ENCODE assay signal across 46 mouse cellular contexts in genomic region chr17:86942112-86942511, GRCm38 (mm10). TPM values are rescaled to one million over a fixed set of nuclear protein-coding genes. Genes with fewer than 3 reads are reported as not detected.
"Had no signal": no experiment of that assay in that cellular context is flagged by ENCODE, and none has a peak within 500 bp of the region (broad histone marks: within the 10 kb centered on the region; RNA-seq: fewer than 3 reads in every experiment).

No protein-coding gene starts in this region.

- DNase-seq: left cerebral cortex, postnatal 4 days; liver; liver, embryonic 13.5 days; liver, postnatal 0 days; lung, adult 18-20 months; lung, adult 2 months; lung, embryonic 14.5 days; lung, postnatal 10 days; lung, postnatal 14 days; lung, postnatal 36 days; lung, postnatal 4 days; midbrain, embryonic 14.5 days had no signal

- H3K36me3 ChIP-seq: limb, embryonic 10.5 days; limb, embryonic 12.5 days; limb, embryonic 13.5 days; limb, embryonic 15.5 days; liver, embryonic 12.5 days; liver, embryonic 13.5 days; liver, embryonic 15.5 days; lung, embryonic 15.5 days; midbrain, embryonic 10.5 days; midbrain, embryonic 12.5 days; midbrain, embryonic 13.5 days; midbrain, embryonic 15.5 days; neural tube, embryonic 12.5 days had no signal

- H3K27me3 ChIP-seq: limb, embryonic 13.5 days; limb, embryonic 15.5 days; lung, embryonic 15.5 days; midbrain, embryonic 13.5 days; midbrain, embryonic 15.5 days; neural tube, embryonic 12.5 days had no signal

- H3K4me3 ChIP-seq: limb, embryonic 10.5 days; limb, embryonic 12.5 days; limb, embryonic 13.5 days; limb, embryonic 15.5 days; liver, embryonic 12.5 days; liver, embryonic 13.5 days; liver, embryonic 15.5 days; lung, embryonic 15.5 days; megakaryocyte, embryonic 14.5 days; midbrain, embryonic 10.5 days; midbrain, embryonic 12.5 days; midbrain, embryonic 13.5 days; midbrain, embryonic 15.5 days; neural tube, embryonic 12.5 days had no signal

- H3K9me3 ChIP-seq: limb, embryonic 10.5 days; limb, embryonic 13.5 days; limb, embryonic 15.5 days; liver, embryonic 12.5 days; liver, embryonic 13.5 days; liver, embryonic 15.5 days; lung, embryonic 15.5 days; megakaryocyte, embryonic 14.5 days; midbrain, embryonic 10.5 days; midbrain, embryonic 12.5 days; midbrain, embryonic 13.5 days; midbrain, embryonic 15.5 days; neural tube, embryonic 12.5 days had no signal

- H3K4me1 ChIP-seq: liver, embryonic 15.5 days had no signal

- H3K9ac ChIP-seq: limb, embryonic 12.5 days; limb, embryonic 13.5 days; limb, embryonic 15.5 days; liver, embryonic 12.5 days; liver, embryonic 13.5 days; liver, embryonic 14.5 days; liver, embryonic 15.5 days; liver, postnatal 0 days; lung, embryonic 14.5 days; lung, embryonic 15.5 days; midbrain, embryonic 12.5 days; midbrain, embryonic 13.5 days; midbrain, embryonic 15.5 days; neural tube, embryonic 12.5 days had no signal

- ATAC-seq: liver, embryonic 12.5 days; liver, postnatal 0 days; lung, postnatal 0 days; midbrain, embryonic 13.5 days; midbrain, embryonic 15.5 days; midbrain, embryonic 16.5 days had no signal

- H3K4me2 ChIP-seq: limb, embryonic 12.5 days; limb, embryonic 13.5 days; limb, embryonic 15.5 days; liver, embryonic 11.5 days; liver, embryonic 12.5 days; liver, embryonic 13.5 days; liver, embryonic 15.5 days; lung, embryonic 14.5 days; lung, embryonic 15.5 days; midbrain, embryonic 11.5 days; midbrain, embryonic 12.5 days; midbrain, embryonic 13.5 days; midbrain, embryonic 15.5 days; neural tube, embryonic 12.5 days had no signal

- H3K27ac ChIP-seq: limb, embryonic 12.5 days; limb, embryonic 13.5 days; limb, embryonic 15.5 days; liver, embryonic 12.5 days; liver, embryonic 13.5 days; liver, embryonic 14.5 days; liver, embryonic 15.5 days; lung, embryonic 15.5 days; macrophage; midbrain, embryonic 10.5 days; midbrain, embryonic 12.5 days; midbrain, embryonic 13.5 days; midbrain, embryonic 15.5 days; neural tube, embryonic 12.5 days had no signal

RNA-seq across cellular contexts. Expression of gene Atp6v1e2, which starts 5.6 kb away (rescaled TPM):
- total RNA-seq: left cerebral cortex, postnatal 10 days; left cerebral cortex, postnatal 14 days; left cerebral cortex, postnatal 36 days; left cerebral cortex, postnatal 4 days; liver, adult 2 months; megakaryocyte progenitor cell, adult 5-6 weeks; megakaryocyte, adult 5-6 weeks; megakaryocyte-erythroid progenitor cell, adult 5-6 weeks; midbrain, postnatal 0 days; monocyte, adult 5-6 weeks had no signal
- polyA plus RNA-seq: limb, embryonic 10.5 days; limb, embryonic 11.5 days; limb, embryonic 12.5 days; limb, embryonic 13.5 days; limb, embryonic 14.5 days; limb, embryonic 15.5 days; liver, adult 2 months; liver, embryonic 11.5 days; liver, embryonic 12.5 days; liver, embryonic 13.5 days; liver, embryonic 14.5 days; liver, embryonic 15.5 days; liver, embryonic 16.5 days; liver, postnatal 0 days; lung, adult 2 months; lung, embryonic 14.5 days; lung, embryonic 15.5 days; lung, embryonic 16.5 days; lung, postnatal 0 days; macrophage; midbrain, embryonic 10.5 days; midbrain, embryonic 13.5 days; midbrain, embryonic 14.5 days; midbrain, embryonic 15.5 days; midbrain, embryonic 16.5 days; midbrain, postnatal 0 days; neural tube, embryonic 11.5 days; neural tube, embryonic 12.5 days had no signal

RNA-seq across cellular contexts. Expression of gene Tmem247, which starts 25.0 kb away (rescaled TPM):
- total RNA-seq: left cerebral cortex, postnatal 10 days; left cerebral cortex, postnatal 14 days; left cerebral cortex, postnatal 25 days; left cerebral cortex, postnatal 36 days; left cerebral cortex, postnatal 4 days; liver, adult 2 months; megakaryocyte progenitor cell, adult 5-6 weeks; megakaryocyte, adult 5-6 weeks; megakaryocyte-erythroid progenitor cell, adult 5-6 weeks; midbrain, postnatal 0 days; monocyte, adult 5-6 weeks had no signal
- polyA plus RNA-seq: limb, embryonic 10.5 days; limb, embryonic 11.5 days; limb, embryonic 12.5 days; limb, embryonic 13.5 days; limb, embryonic 14.5 days; limb, embryonic 15.5 days; liver, adult 2 months; liver, embryonic 11.5 days; liver, embryonic 12.5 days; liver, embryonic 13.5 days; liver, embryonic 14.5 days; liver, embryonic 15.5 days; liver, embryonic 16.5 days; liver, postnatal 0 days; lung, adult 2 months; lung, embryonic 14.5 days; lung, embryonic 15.5 days; lung, embryonic 16.5 days; lung, postnatal 0 days; macrophage; midbrain, embryonic 10.5 days; midbrain, embryonic 11.5 days; midbrain, embryonic 12.5 days; midbrain, embryonic 13.5 days; midbrain, embryonic 14.5 days; midbrain, embryonic 15.5 days; midbrain, embryonic 16.5 days; midbrain, postnatal 0 days; neural tube, embryonic 11.5 days; neural tube, embryonic 12.5 days had no signal
